Mouse (Mus musculus): ENCODE results near the gene Gjb1. TPM values are rescaled to one million over a fixed set of nuclear protein-coding genes. Genes with fewer than 3 reads are reported as not detected.
A peak's percentile ranks its signal among the peaks of the same experiment; 100 is the strongest.
"Not testable (repeated sequence)": the region's sequence is repeated elsewhere in the genome, so short reads cannot be mapped to it uniquely, and the experiment has no call there.

Gene Gjb1
- polyA plus RNA-seq, 1 experiment from 2014 or later: 0.58 TPM

GRCm38 (mm10) chrX:101351188-101351587, 25.0 kb upstream of the Gjb1 start:
- ATAC-seq (ENCODE audit: low read depth): peak; percentile 57; the same call in 1 of the 2 replicates
- Histone ChIP-seq H3K4me3 (ENCODE audit: low read length) (no peak overlapping the region), H3K27ac (ENCODE audit: low read length) (no peak overlapping the region), H3K9ac (ENCODE audit: low read length) (no peak overlapping the region), H3K9me3 (ENCODE audit: control insufficient read depth, low read length) (no peaks in the 10 kb centered on the region), H3K27me3 (ENCODE audit: control insufficient read depth, insufficient read depth, low read depth, low read length) (no peaks in the 10 kb centered on the region; the same call in 1 of the 2 replicates), H3K36me3 (ENCODE audit: control insufficient read depth, insufficient read depth, low read length) (no peaks in the 10 kb centered on the region), H3K4me2 (ENCODE audit: low read depth, low read length) (no peak overlapping the region), H3K4me1 (replicated peaks; ENCODE audit: control insufficient read depth, insufficient read depth, low read length) (no peaks in the 10 kb centered on the region)
- WGBS: 22% methylated on average over 4 of the region's 4 CpGs

GRCm38 (mm10) chrX:101358902-101359301, 17.3 kb upstream of the Gjb1 start:
- H3K4me2 ChIP-seq (ENCODE audit: low read depth, low read length); ATAC-seq (ENCODE audit: low read depth); H3K27me3 ChIP-seq (ENCODE audit: control insufficient read depth, insufficient read depth, low read depth, low read length); H3K36me3 ChIP-seq (ENCODE audit: control insufficient read depth, insufficient read depth, low read length); H3K27ac ChIP-seq (ENCODE audit: low read length); H3K9ac ChIP-seq (ENCODE audit: low read length); H3K4me1 ChIP-seq (replicated peaks; ENCODE audit: control insufficient read depth, insufficient read depth, low read length); H3K4me3 ChIP-seq (ENCODE audit: low read length); H3K9me3 ChIP-seq (ENCODE audit: control insufficient read depth, low read length): not testable (repeated sequence)
- 56% methylated on average over 3 of the region's 4 CpGs for WGBS

- no peak overlapping the region for H3K4me3 ChIP-seq (ENCODE audit: low read length)
- H3K36me3 ChIP-seq (ENCODE audit: control insufficient read depth, insufficient read depth, low read length): no peaks in the 10 kb centered on the region
- H3K4me2 ChIP-seq (ENCODE audit: low read depth, low read length): no peak overlapping the region
- no peaks in the 10 kb centered on the region for H3K9me3 ChIP-seq (ENCODE audit: control insufficient read depth, low read length)
- H3K4me1 ChIP-seq (replicated peaks; ENCODE audit: control insufficient read depth, insufficient read depth, low read length): no peaks in the 10 kb centered on the region
- no peak overlapping the region for H3K9ac ChIP-seq (ENCODE audit: low read length)
- no peaks in the 10 kb centered on the region; the same call in none of the 2 replicates for H3K27me3 ChIP-seq (ENCODE audit: control insufficient read depth, insufficient read depth, low read depth, low read length)
- 45% methylated on average over 7 of the region's 7 CpGs for WGBS
- H3K27ac ChIP-seq (ENCODE audit: low read length): no peak overlapping the region
- ATAC-seq (ENCODE audit: low read depth): no peak
These were observed 7.2 kb upstream of the Gjb1 start for GRCm38 (mm10) chrX:101369001-101369400.

- Histone ChIP-seq H3K27me3 (ENCODE audit: control insufficient read depth, insufficient read depth, low read depth, low read length) (no peaks in the 10 kb centered on the region; the same call in none of the 2 replicates), H3K4me3 (ENCODE audit: low read length) (no peak overlapping the region), H3K4me1 (replicated peaks; ENCODE audit: control insufficient read depth, insufficient read depth, low read length) (no peaks in the 10 kb centered on the region), H3K9ac (ENCODE audit: low read length) (no peak overlapping the region), H3K36me3 (ENCODE audit: control insufficient read depth, insufficient read depth, low read length) (no peaks in the 10 kb centered on the region), H3K27ac (ENCODE audit: low read length) (no peak overlapping the region), H3K9me3 (ENCODE audit: control insufficient read depth, low read length) (no peaks in the 10 kb centered on the region), H3K4me2 (ENCODE audit: low read depth, low read length) (no peak overlapping the region)
- ATAC-seq (ENCODE audit: low read depth): no peak
- WGBS: 60% methylated on average over 3 of the region's 3 CpGs
These were observed 5.6 kb upstream of the Gjb1 start for GRCm38 (mm10) chrX:101370573-101370972.

GRCm38 (mm10) chrX:101372946-101373345, 3.2 kb upstream of the Gjb1 start:
- Histone ChIP-seq H3K27me3 (ENCODE audit: control insufficient read depth, insufficient read depth, low read depth, low read length) (no peaks in the 10 kb centered on the region; the same call in none of the 2 replicates), H3K4me2 (ENCODE audit: low read depth, low read length) (no peak overlapping the region), H3K9me3 (ENCODE audit: control insufficient read depth, low read length) (no peaks in the 10 kb centered on the region), H3K9ac (ENCODE audit: low read length) (no peak overlapping the region), H3K36me3 (ENCODE audit: control insufficient read depth, insufficient read depth, low read length) (no peaks in the 10 kb centered on the region), H3K4me1 (replicated peaks; ENCODE audit: control insufficient read depth, insufficient read depth, low read length) (no peaks in the 10 kb centered on the region), H3K27ac (ENCODE audit: low read length) (no peak overlapping the region), H3K4me3 (ENCODE audit: low read length) (no peak overlapping the region)
- ATAC-seq (ENCODE audit: low read depth): no peak
- 66% methylated on average over 5 of the region's 5 CpGs for whole genome bisulfite sequencing

GRCm38 (mm10) chrX:101377076-101377475, 898 bp downstream of the Gjb1 start:
- ATAC-seq (ENCODE audit: low read depth): no peak
- Histone ChIP-seq H3K9ac (ENCODE audit: low read length) (no peak overlapping the region), H3K27me3 (ENCODE audit: control insufficient read depth, insufficient read depth, low read depth, low read length) (peaks cover 4% of the 10 kb centered on the region; the same call in 1 of the 2 replicates), H3K4me3 (ENCODE audit: low read length) (no peak overlapping the region), H3K4me2 (ENCODE audit: low read depth, low read length) (no peak overlapping the region), H3K9me3 (ENCODE audit: control insufficient read depth, low read length) (no peaks in the 10 kb centered on the region), H3K27ac (ENCODE audit: low read length) (no peak overlapping the region), H3K36me3 (ENCODE audit: control insufficient read depth, insufficient read depth, low read length) (no peaks in the 10 kb centered on the region), H3K4me1 (replicated peaks; ENCODE audit: control insufficient read depth, insufficient read depth, low read length) (no peaks in the 10 kb centered on the region)
- 50% methylated on average over 4 of the region's 4 CpGs for WGBS

GRCm38 (mm10) chrX:101379744-101380143, 3.6 kb downstream of the Gjb1 start:
- no peak overlapping the region for H3K4me3 ChIP-seq (ENCODE audit: low read length)
- H3K4me2 ChIP-seq (ENCODE audit: low read depth, low read length): no peak overlapping the region
- H3K9me3 ChIP-seq (ENCODE audit: control insufficient read depth, low read length): no peaks in the 10 kb centered on the region
- 73% methylated on average over 1 of the region's 1 CpGs for WGBS
- H3K4me1 ChIP-seq (replicated peaks; ENCODE audit: control insufficient read depth, insufficient read depth, low read length): 0 out of 2 replicates have a peak, but pooled peaks cover 3% of the 10 kb centered on the region
- no peak overlapping the region for H3K9ac ChIP-seq (ENCODE audit: low read length)
- ATAC-seq (ENCODE audit: low read depth): no peak
- H3K36me3 ChIP-seq (ENCODE audit: control insufficient read depth, insufficient read depth, low read length): no peaks in the 10 kb centered on the region
- no peak overlapping the region for H3K27ac ChIP-seq (ENCODE audit: low read length)
- peaks cover 20% of the 10 kb centered on the region for H3K27me3 ChIP-seq (ENCODE audit: control insufficient read depth, insufficient read depth, low read depth, low read length)

- Histone ChIP-seq H3K4me2 (ENCODE audit: low read depth, low read length) (no peak overlapping the region), H3K27ac (ENCODE audit: low read length) (no peak overlapping the region), H3K36me3 (ENCODE audit: control insufficient read depth, insufficient read depth, low read length) (no peaks in the 10 kb centered on the region), H3K27me3 (ENCODE audit: control insufficient read depth, insufficient read depth, low read depth, low read length) (peaks cover 26% of the 10 kb centered on the region), H3K4me1 (replicated peaks; ENCODE audit: control insufficient read depth, insufficient read depth, low read length) (0 out of 2 replicates have a peak, but pooled peaks cover 3% of the 10 kb centered on the region), H3K4me3 (ENCODE audit: low read length) (no peak overlapping the region), H3K9me3 (ENCODE audit: control insufficient read depth, low read length) (no peaks in the 10 kb centered on the region), H3K9ac (ENCODE audit: low read length) (no peak overlapping the region)
- WGBS: 26% methylated on average over 18 of the region's 18 CpGs
- ATAC-seq (ENCODE audit: low read depth): no peak
These were observed 7.3 kb downstream of the Gjb1 start for GRCm38 (mm10) chrX:101383455-101383854.

- no peak overlapping the region for H3K9ac ChIP-seq (ENCODE audit: low read length)
- 24% methylated on average over 27 of the region's 32 CpGs for WGBS
- H3K4me3 ChIP-seq (ENCODE audit: low read length): peak overlapping the region; percentile 10; the same call in 1 of the 2 replicates
- H3K4me2 ChIP-seq (ENCODE audit: low read depth, low read length): peak overlapping the region; percentile 31; the same call in 1 of the 2 replicates
- H3K9me3 ChIP-seq (ENCODE audit: control insufficient read depth, low read length): no peaks in the 10 kb centered on the region
- no peaks in the 10 kb centered on the region for H3K36me3 ChIP-seq (ENCODE audit: control insufficient read depth, insufficient read depth, low read length)
- H3K4me1 ChIP-seq (replicated peaks; ENCODE audit: control insufficient read depth, insufficient read depth, low read length): 0 out of 2 replicates have a peak, but pooled peaks cover 3% of the 10 kb centered on the region
- H3K27me3 ChIP-seq (ENCODE audit: control insufficient read depth, insufficient read depth, low read depth, low read length): peaks cover 24% of the 10 kb centered on the region
- H3K27ac ChIP-seq (ENCODE audit: low read length): no peak overlapping the region
- no peak for ATAC-seq (ENCODE audit: low read depth)
These were observed 8.4 kb downstream of the Gjb1 start for GRCm38 (mm10) chrX:101384439-101385137.
